Mouse (Mus musculus) bone marrow macrophage, adult 2 months (primary cell): ENCODE data around the gene Cd200r4.

Experiments
- CTCF ChIP-seq: IDR thresholded peaks from 2 replicates; pipeline ENCODE4 v1.5.1; 2012; ENCODE audit warnings: low read depth, mild to moderate bottlenecking, low read length, moderate library complexity
- POLR2A ChIP-seq: IDR thresholded peaks from 2 replicates; pipeline ENCODE4 v1.6.1; 2012; ENCODE audit warnings: mild to moderate bottlenecking, low read depth, low read length, borderline replicate concordance

- no peak for TF ChIP-seq CTCF
- TF ChIP-seq POLR2A, result no peak
Measured at GRCm38 (mm10) chr16:44820545-44820944, 9.0 kb downstream of the Cd200r4 start.
